Mouse (Mus musculus): Measurements from ENCODE around the gene Pdzd2. TPM values are rescaled to one million over a fixed set of nuclear protein-coding genes. Genes with fewer than 3 reads are reported as not detected.

Pdzd2 gene
- polyA plus RNA-seq, 1 experiment from 2014 or later, result 22.1 TPM

- Histone ChIP-seq H3K36me3 (ENCODE audit: control insufficient read depth, insufficient read depth, low read length) (no peaks in the 10 kb centered on the region), H3K4me3 (ENCODE audit: low read depth, low read length) (no peak overlapping the region), H3K27ac (replicated peaks; ENCODE audit: low read depth, low read length) (no peak overlapping the region), H3K9me3 (ENCODE audit: control insufficient read depth, low read length) (no peaks in the 10 kb centered on the region), H3K4me1 (ENCODE audit: control insufficient read depth, insufficient read depth, low read length) (no peaks in the 10 kb centered on the region), H3K9ac (ENCODE audit: low read length) (no peak overlapping the region), H3K4me2 (ENCODE audit: low read depth, severe bottlenecking) (no peak overlapping the region), H3K27me3 (ENCODE audit: control insufficient read depth, insufficient read depth, low read length) (no peaks in the 10 kb centered on the region)
- ATAC-seq (ENCODE audit: insufficient number of reproducible peaks, low FRiP score, low TSS enrichment, low read depth) (no peak), DNase-seq (ENCODE audit: low spot score) (no peak)
- WGBS, result 85% methylated on average over 7 of the region's 7 CpGs
Measured at GRCm38 (mm10) chr15:12473596-12473995, 266.1 kb downstream of the Pdzd2 start.

- Histone ChIP-seq H3K4me3 (ENCODE audit: low read depth, low read length) (no peak overlapping the region), H3K9me3 (ENCODE audit: control insufficient read depth, low read length) (no peaks in the 10 kb centered on the region), H3K4me1 (ENCODE audit: control insufficient read depth, insufficient read depth, low read length) (no peaks in the 10 kb centered on the region), H3K36me3 (ENCODE audit: control insufficient read depth, insufficient read depth, low read length) (no peaks in the 10 kb centered on the region), H3K4me2 (ENCODE audit: low read depth, severe bottlenecking) (no peak overlapping the region), H3K27me3 (ENCODE audit: control insufficient read depth, insufficient read depth, low read length) (no peaks in the 10 kb centered on the region), H3K27ac (replicated peaks; ENCODE audit: low read depth, low read length) (no peak overlapping the region), H3K9ac (ENCODE audit: low read length) (no peak overlapping the region)
- WGBS, result 87% methylated on average over 4 of the region's 4 CpGs
- ATAC-seq (ENCODE audit: insufficient number of reproducible peaks, low FRiP score, low TSS enrichment, low read depth) (no peak), DNase-seq (ENCODE audit: low spot score) (no peak)
Measured at GRCm38 (mm10) chr15:12472646-12473045, 267.1 kb downstream of the Pdzd2 start.

GRCm38 (mm10) chr15:12470900-12471838 is 268.6 kb downstream of the Pdzd2 start:
- Histone ChIP-seq H3K36me3 (ENCODE audit: control insufficient read depth, insufficient read depth, low read length) (no peaks in the 10 kb centered on the region), H3K27ac (replicated peaks; ENCODE audit: low read depth, low read length) (no peak overlapping the region), H3K4me3 (ENCODE audit: low read depth, low read length) (no peak overlapping the region), H3K4me2 (ENCODE audit: low read depth, severe bottlenecking) (no peak overlapping the region), H3K9ac (ENCODE audit: low read length) (no peak overlapping the region), H3K4me1 (ENCODE audit: control insufficient read depth, insufficient read depth, low read length) (no peaks in the 10 kb centered on the region), H3K27me3 (ENCODE audit: control insufficient read depth, insufficient read depth, low read length) (no peaks in the 10 kb centered on the region), H3K9me3 (ENCODE audit: control insufficient read depth, low read length) (no peaks in the 10 kb centered on the region)
- ATAC-seq (ENCODE audit: insufficient number of reproducible peaks, low FRiP score, low TSS enrichment, low read depth), result no peak
- DNase-seq (ENCODE audit: low spot score), result no peak
- 61% methylated on average over 15 of the region's 15 CpGs for WGBS

- Histone ChIP-seq H3K36me3 (ENCODE audit: control insufficient read depth, insufficient read depth, low read length) (no peaks in the 10 kb centered on the region), H3K4me3 (ENCODE audit: low read depth, low read length) (no peak overlapping the region), H3K27ac (replicated peaks; ENCODE audit: low read depth, low read length) (no peak overlapping the region), H3K9me3 (ENCODE audit: control insufficient read depth, low read length) (no peaks in the 10 kb centered on the region), H3K4me2 (ENCODE audit: low read depth, severe bottlenecking) (no peak overlapping the region), H3K4me1 (ENCODE audit: control insufficient read depth, insufficient read depth, low read length) (no peaks in the 10 kb centered on the region), H3K9ac (ENCODE audit: low read length) (no peak overlapping the region), H3K27me3 (ENCODE audit: control insufficient read depth, insufficient read depth, low read length) (no peaks in the 10 kb centered on the region)
- DNase-seq (ENCODE audit: low spot score), result no peak
- no peak for ATAC-seq (ENCODE audit: insufficient number of reproducible peaks, low FRiP score, low TSS enrichment, low read depth)
- 91% methylated on average over 5 of the region's 5 CpGs for WGBS
Measured at GRCm38 (mm10) chr15:12468625-12469024, 271.1 kb downstream of the Pdzd2 start.

GRCm38 (mm10) chr15:12465748-12466147 is 274.0 kb downstream of the Pdzd2 start:
- H3K9ac ChIP-seq (ENCODE audit: low read length), result no peak overlapping the region
- no peak overlapping the region for H3K4me2 ChIP-seq (ENCODE audit: low read depth, severe bottlenecking)
- H3K9me3 ChIP-seq (ENCODE audit: control insufficient read depth, low read length), result no peaks in the 10 kb centered on the region
- ATAC-seq (ENCODE audit: insufficient number of reproducible peaks, low FRiP score, low TSS enrichment, low read depth) (no peak), DNase-seq (ENCODE audit: low spot score) (no peak)
- no peaks in the 10 kb centered on the region for H3K4me1 ChIP-seq (ENCODE audit: control insufficient read depth, insufficient read depth, low read length)
- WGBS, result 86% methylated on average over 8 of the region's 8 CpGs
- no peak overlapping the region for H3K27ac ChIP-seq (replicated peaks; ENCODE audit: low read depth, low read length)
- H3K36me3 ChIP-seq (ENCODE audit: control insufficient read depth, insufficient read depth, low read length), result no peaks in the 10 kb centered on the region
- no peak overlapping the region for H3K4me3 ChIP-seq (ENCODE audit: low read depth, low read length)
- no peaks in the 10 kb centered on the region for H3K27me3 ChIP-seq (ENCODE audit: control insufficient read depth, insufficient read depth, low read length)

GRCm38 (mm10) chr15:12456808-12457207 is 282.9 kb downstream of the Pdzd2 start:
- peaks cover 14% of the 10 kb centered on the region for H3K4me1 ChIP-seq (ENCODE audit: control insufficient read depth, insufficient read depth, low read length)
- DNase-seq (ENCODE audit: low spot score) (peak; percentile 59), ATAC-seq (ENCODE audit: insufficient number of reproducible peaks, low FRiP score, low TSS enrichment, low read depth) (no peak)
- H3K9ac ChIP-seq (ENCODE audit: low read length), result no peak overlapping the region
- 0 out of 2 replicates have a peak overlapping the region, but pooled peaks have one; percentile 51 for H3K27ac ChIP-seq (replicated peaks; ENCODE audit: low read depth, low read length)
- H3K9me3 ChIP-seq (ENCODE audit: control insufficient read depth, low read length), result no peaks in the 10 kb centered on the region
- H3K36me3 ChIP-seq (ENCODE audit: control insufficient read depth, insufficient read depth, low read length), result no peaks in the 10 kb centered on the region
- no peak overlapping the region for H3K4me2 ChIP-seq (ENCODE audit: low read depth, severe bottlenecking)
- H3K4me3 ChIP-seq (ENCODE audit: low read depth, low read length), result no peak overlapping the region
- WGBS, result 8% methylated on average over 7 of the region's 7 CpGs
- no peaks in the 10 kb centered on the region for H3K27me3 ChIP-seq (ENCODE audit: control insufficient read depth, insufficient read depth, low read length)

- H3K4me3 ChIP-seq (ENCODE audit: low read depth, low read length), result no peak overlapping the region
- H3K9me3 ChIP-seq (ENCODE audit: control insufficient read depth, low read length), result no peaks in the 10 kb centered on the region
- ATAC-seq (ENCODE audit: insufficient number of reproducible peaks, low FRiP score, low TSS enrichment, low read depth) (no peak), DNase-seq (ENCODE audit: low spot score) (no peak)
- H3K4me2 ChIP-seq (ENCODE audit: low read depth, severe bottlenecking), result no peak overlapping the region
- H3K9ac ChIP-seq (ENCODE audit: low read length), result no peak overlapping the region
- H3K27ac ChIP-seq (replicated peaks; ENCODE audit: low read depth, low read length), result no peak overlapping the region
- no peaks in the 10 kb centered on the region for H3K27me3 ChIP-seq (ENCODE audit: control insufficient read depth, insufficient read depth, low read length)
- peaks cover 23% of the 10 kb centered on the region for H3K4me1 ChIP-seq (ENCODE audit: control insufficient read depth, insufficient read depth, low read length)
- no peaks in the 10 kb centered on the region for H3K36me3 ChIP-seq (ENCODE audit: control insufficient read depth, insufficient read depth, low read length)
- WGBS, result 100% methylated on average over 2 of the region's 2 CpGs
Measured at GRCm38 (mm10) chr15:12453343-12453742, 286.4 kb downstream of the Pdzd2 start.

- WGBS, result 89% methylated on average over 6 of the region's 6 CpGs
- H3K36me3 ChIP-seq (ENCODE audit: control insufficient read depth, insufficient read depth, low read length), result no peaks in the 10 kb centered on the region
- H3K9ac ChIP-seq (ENCODE audit: low read length), result no peak overlapping the region
- peaks cover 23% of the 10 kb centered on the region for H3K4me1 ChIP-seq (ENCODE audit: control insufficient read depth, insufficient read depth, low read length)
- H3K4me3 ChIP-seq (ENCODE audit: low read depth, low read length), result no peak overlapping the region
- H3K4me2 ChIP-seq (ENCODE audit: low read depth, severe bottlenecking), result no peak overlapping the region
- ATAC-seq (ENCODE audit: insufficient number of reproducible peaks, low FRiP score, low TSS enrichment, low read depth), result no peak; the same call in 1 of the 2 replicates
- no peak overlapping the region for H3K27ac ChIP-seq (replicated peaks; ENCODE audit: low read depth, low read length)
- no peaks in the 10 kb centered on the region for H3K27me3 ChIP-seq (ENCODE audit: control insufficient read depth, insufficient read depth, low read length)
- H3K9me3 ChIP-seq (ENCODE audit: control insufficient read depth, low read length), result no peaks in the 10 kb centered on the region
- DNase-seq (ENCODE audit: low spot score), result no peak
Measured at GRCm38 (mm10) chr15:12452141-12452995, 287.4 kb downstream of the Pdzd2 start.

All from limb, embryonic 11.5 days (tissue).